Mouse (Mus musculus) liver, adult 2 months (tissue): ENCODE results near the gene Barx2. TPM values are rescaled to one million over a fixed set of nuclear protein-coding genes. Genes with fewer than 3 reads are reported as not detected.

Source experiments
- DNase-seq: peaks from one replicate; pipeline ENCODE4 v3.0.0-alpha.2; 2011; ENCODE audit warnings: low read depth, low spot score; ENCODE audit errors: extremely low read depth
- H3K27ac ChIP-seq: fragments of 200-500 bp; replicated peaks from 2 replicates; pipeline ENCODE4 v1.5.1; 2012; ENCODE audit warnings: low read depth, mild to moderate bottlenecking, control low read depth, inconsistent platforms, low read length; ENCODE audit not compliant: insufficient read depth
- H3K27me3 ChIP-seq: fragments of 200-500 bp; 2 replicates; pipeline ENCODE4 v1.6.1; 2012; ENCODE audit warnings: mild to moderate bottlenecking, moderate library complexity, low read length, inconsistent platforms; ENCODE audit not compliant: control insufficient read depth, insufficient read depth
- H3K36me3 ChIP-seq: fragments of 200-500 bp; 2 replicates; pipeline ENCODE4 v1.6.1; 2012; ENCODE audit warnings: low read length, inconsistent platforms; ENCODE audit not compliant: control insufficient read depth, insufficient read depth
- H3K4me1 ChIP-seq: fragments of 200-500 bp; 2 replicates; pipeline ENCODE4 v1.6.1; 2011; ENCODE audit warnings: low read length; ENCODE audit not compliant: control insufficient read depth, insufficient read depth
- H3K4me3 ChIP-seq: fragments of 200-500 bp; 2 replicates; pipeline ENCODE4 v1.5.1; 2011; ENCODE audit warnings: low read depth, mild to moderate bottlenecking, control low read depth, low read length, moderate library complexity; ENCODE audit not compliant: insufficient read depth
- H3K79me2 ChIP-seq: fragments of 200-500 bp; 2 replicates; pipeline ENCODE4 v1.6.1; 2012; ENCODE audit warnings: inconsistent platforms, mild to moderate bottlenecking, low read length, moderate library complexity; ENCODE audit not compliant: control insufficient read depth, insufficient read depth
- H3K9ac ChIP-seq: fragments of 200-500 bp; 2 replicates; pipeline ENCODE4 v1.6.1; 2012; ENCODE audit warnings: low read depth, mild to moderate bottlenecking, control low read depth, inconsistent platforms, low read length
- CTCF ChIP-seq: fragments of 200-500 bp; IDR thresholded peaks from 2 replicates; pipeline ENCODE4 v1.5.1; 2011; ENCODE audit warnings: low read depth, low read length, control low read depth
- POLR2A ChIP-seq: fragments of 200-500 bp; IDR thresholded peaks from 2 replicates; pipeline ENCODE4 v1.6.1; 2011; ENCODE audit warnings: low read length, control low read depth; ENCODE audit not compliant: insufficient read depth; ENCODE audit errors: extremely low read depth
- WGBS: fragments of 180-500 bp; shearing (Covaris S2); methylation state at CpG from one replicate; pipeline ENCODE4 v1.1.7; 2018; 5-methylcytosine and 5-hydroxymethylcytosine counted together
- polyA plus RNA-seq: library from polyadenylated mRNA; depleted of rRNA; stranded (reverse); fragments of >200 nt; gene quantifications from 2 replicates; pipeline ENCODE4 v1.2.3, GENCODE M21; 2012
- total RNA-seq: library from RNA; depleted of rRNA; stranded (reverse); fragments of >200 nt; gene quantifications from 2 replicates; pipeline ENCODE4 v1.2.3, GENCODE M21; 2014

Barx2 gene
- total and polyA plus RNA-seq, 2 experiments = 0.09 TPM; not detected in 1

- no peak for DNase-seq
- no peaks in the 10 kb centered on the region for H3K79me2 ChIP-seq
- H3K27ac ChIP-seq = no peak overlapping the region
- peaks cover 17% of the 10 kb centered on the region for H3K27me3 ChIP-seq
- no peak overlapping the region for H3K9ac ChIP-seq
- TF ChIP-seq CTCF = no peak
- TF ChIP-seq POLR2A = no peak
- H3K4me1 ChIP-seq = peaks cover 4% of the 10 kb centered on the region; the same call in 1 of the 2 replicates
- 2% methylated on average over 54 of the region's 54 CpGs for WGBS
- no peaks in the 10 kb centered on the region for H3K36me3 ChIP-seq
- H3K4me3 ChIP-seq = no peak overlapping the region
These were observed 703 bp upstream of the Barx2 start for GRCm38 (mm10) chr9:31913739-31914591.

- H3K27ac ChIP-seq = no peak overlapping the region
- no peaks in the 10 kb centered on the region for H3K79me2 ChIP-seq
- no peak for TF ChIP-seq CTCF
- no peak for TF ChIP-seq POLR2A
- no peak overlapping the region for H3K4me3 ChIP-seq
- peaks cover 17% of the 10 kb centered on the region for H3K27me3 ChIP-seq
- 4% methylated on average over 16 of the region's 16 CpGs for WGBS
- no peak overlapping the region for H3K9ac ChIP-seq
- H3K36me3 ChIP-seq = no peaks in the 10 kb centered on the region
- H3K4me1 ChIP-seq = peaks cover 4% of the 10 kb centered on the region; the same call in 1 of the 2 replicates
- DNase-seq = no peak
These were observed 725 bp downstream of the Barx2 start for GRCm38 (mm10) chr9:31912553-31912920.

- WGBS = 68% methylated on average over 5 of the region's 5 CpGs
- DNase-seq = no peak
- no peak for TF ChIP-seq CTCF
- peaks cover 14% of the 10 kb centered on the region for H3K27me3 ChIP-seq
- no peak overlapping the region for H3K27ac ChIP-seq
- H3K4me1 ChIP-seq = peaks cover 4% of the 10 kb centered on the region; the same call in 1 of the 2 replicates
- no peaks in the 10 kb centered on the region for H3K79me2 ChIP-seq
- H3K9ac ChIP-seq = no peak overlapping the region
- no peak overlapping the region for H3K4me3 ChIP-seq
- H3K36me3 ChIP-seq = no peaks in the 10 kb centered on the region
These were observed 3.0 kb downstream of the Barx2 start for GRCm38 (mm10) chr9:31910221-31910620.

- H3K36me3 ChIP-seq = no peaks in the 10 kb centered on the region
- no peak for TF ChIP-seq CTCF
- TF ChIP-seq POLR2A = no peak
- DNase-seq = no peak
- H3K9ac ChIP-seq = no peak overlapping the region
- 76% methylated on average over 2 of the region's 2 CpGs for WGBS
- no peaks in the 10 kb centered on the region; the same call in 1 of the 2 replicates for H3K27me3 ChIP-seq
- no peaks in the 10 kb centered on the region for H3K79me2 ChIP-seq
- H3K4me1 ChIP-seq = no peaks in the 10 kb centered on the region
- no peak overlapping the region for H3K27ac ChIP-seq
- no peak overlapping the region for H3K4me3 ChIP-seq
These were observed 11.5 kb downstream of the Barx2 start for GRCm38 (mm10) chr9:31901781-31902180.

- 72% methylated on average over 10 of the region's 10 CpGs for WGBS
- Histone ChIP-seq H3K9ac (no peak overlapping the region), H3K79me2 (no peaks in the 10 kb centered on the region), H3K4me3 (no peak overlapping the region), H3K36me3 (no peaks in the 10 kb centered on the region), H3K27me3 (no peaks in the 10 kb centered on the region; the same call in 1 of the 2 replicates), H3K4me1 (no peaks in the 10 kb centered on the region), H3K27ac (no peak overlapping the region)
- no peak for DNase-seq
- no peak for TF ChIP-seq CTCF
- TF ChIP-seq POLR2A = no peak
These were observed 18.4 kb downstream of the Barx2 start for GRCm38 (mm10) chr9:31894775-31895320.

GRCm38 (mm10) chr9:31888333-31888732, 24.9 kb downstream of the Barx2 start:
- H3K27me3 ChIP-seq = no peaks in the 10 kb centered on the region
- no peak for DNase-seq
- H3K4me3 ChIP-seq = no peak overlapping the region
- no peak overlapping the region for H3K27ac ChIP-seq
- H3K9ac ChIP-seq = no peak overlapping the region
- no peaks in the 10 kb centered on the region for H3K79me2 ChIP-seq
- WGBS = 82% methylated on average over 4 of the region's 4 CpGs
- TF ChIP-seq POLR2A (no peak), CTCF (no peak)
- no peaks in the 10 kb centered on the region for H3K4me1 ChIP-seq
- H3K36me3 ChIP-seq = no peaks in the 10 kb centered on the region
